Comparison of ENCODE assay signal across 7 mouse cellular contexts in genomic region chr11:100320172-100320630, GRCm38 (mm10). TPM values are rescaled to one million over a fixed set of nuclear protein-coding genes. Genes with fewer than 3 reads are reported as not detected.
DNase-seq lines count a peak whose midpoint lies in the region; ATAC-seq and TF ChIP-seq lines count a peak whose summit lies in the region.

No protein-coding gene starts in this region.

- H3K27me3 ChIP-seq in embryonic facial prominence, embryonic 12.5 days = no peaks in the 10 kb centered on the region
- H3K27me3 ChIP-seq in kidney, adult 2 months (replicated peaks; ENCODE audit: control insufficient read depth, insufficient read depth, low read length) = no peaks in the 10 kb centered on the region
- no peaks in the 10 kb centered on the region for H3K27me3 ChIP-seq in limb, embryonic 12.5 days
- H3K27me3 ChIP-seq in midbrain, embryonic 15.5 days (replicated peaks) = no peaks in the 10 kb centered on the region
- H3K27me3 ChIP-seq in spleen, adult 2 months (ENCODE audit: control insufficient read depth, insufficient read depth, low read length) = no peaks in the 10 kb centered on the region

- peak; percentile 57 for TF ChIP-seq POLR2A in kidney, adult 2 months (IDR thresholded peaks at IDR 0.05; ENCODE audit: low read depth, low read length)
- peak; percentile 80 for TF ChIP-seq POLR2A in spleen, adult 2 months (IDR thresholded peaks at IDR 0.05; ENCODE audit: low read depth, low read length)

- no peaks in the 10 kb centered on the region for H3K9me3 ChIP-seq in embryonic facial prominence, embryonic 12.5 days
- H3K9me3 ChIP-seq in limb, embryonic 12.5 days = no peaks in the 10 kb centered on the region
- H3K9me3 ChIP-seq in midbrain, embryonic 15.5 days = no peaks in the 10 kb centered on the region

- no peaks in the 10 kb centered on the region for H3K4me1 ChIP-seq in embryonic facial prominence, embryonic 12.5 days
- H3K4me1 ChIP-seq in kidney, adult 2 months (ENCODE audit: control insufficient read depth, insufficient read depth, low read length) = no peaks in the 10 kb centered on the region
- 0 out of 2 replicates have a peak, but pooled peaks cover 6% of the 10 kb centered on the region for H3K4me1 ChIP-seq in limb, embryonic 12.5 days (replicated peaks)
- peaks cover 15% of the 10 kb centered on the region for H3K4me1 ChIP-seq in midbrain, embryonic 15.5 days
- no peaks in the 10 kb centered on the region for H3K4me1 ChIP-seq in spleen, adult 2 months (ENCODE audit: control insufficient read depth, insufficient read depth, insufficient read length)

- ATAC-seq in embryonic facial prominence, embryonic 12.5 days (ENCODE audit: insufficient number of reproducible peaks, insufficient read depth, low FRiP score, low TSS enrichment) = peak; percentile 78
- peak; percentile 77 for ATAC-seq in limb, embryonic 12.5 days (ENCODE audit: insufficient number of reproducible peaks, insufficient read depth, low FRiP score, low TSS enrichment, low read depth)
- ATAC-seq in midbrain, embryonic 15.5 days (replicated peaks) = peak; percentile 89

- H3K4me2 ChIP-seq in embryonic facial prominence, embryonic 12.5 days (replicated peaks) = peak overlapping the region; percentile 86
- peak overlapping the region; percentile 81 for H3K4me2 ChIP-seq in limb, embryonic 12.5 days
- peak overlapping the region; percentile 58 for H3K4me2 ChIP-seq in midbrain, embryonic 15.5 days

- peak overlapping the region; percentile 99 for H3K27ac ChIP-seq in embryonic facial prominence, embryonic 12.5 days
- peak overlapping the region; percentile 96 for H3K27ac ChIP-seq in kidney, adult 2 months (ENCODE audit: insufficient read depth, low read depth, low read length)
- peak overlapping the region; percentile 97 for H3K27ac ChIP-seq in limb, embryonic 12.5 days
- peak overlapping the region; percentile 97 for H3K27ac ChIP-seq in midbrain, embryonic 15.5 days
- H3K27ac ChIP-seq in spleen, adult 2 months (ENCODE audit: insufficient read depth, low read length) = peak overlapping the region; percentile 97

- H3K4me3 ChIP-seq in embryonic facial prominence, embryonic 12.5 days = peak overlapping the region; percentile 83
- peak overlapping the region; percentile 92 for H3K4me3 ChIP-seq in kidney, adult 2 months (ENCODE audit: insufficient read depth, low read depth, low read length)
- peak overlapping the region; percentile 83 for H3K4me3 ChIP-seq in limb, embryonic 12.5 days (replicated peaks)
- H3K4me3 ChIP-seq in midbrain, embryonic 15.5 days = peak overlapping the region; percentile 80
- H3K4me3 ChIP-seq in spleen, adult 2 months (ENCODE audit: extremely low read depth, insufficient read depth, insufficient read length) = peak overlapping the region; percentile 82

- no peak for TF ChIP-seq CTCF in kidney, adult 2 months (conservative IDR thresholded peaks at IDR 0.05; ENCODE audit: insufficient read depth, insufficient read length, low read depth, low read length)
- no peak for TF ChIP-seq CTCF in spleen, adult 2 months (IDR thresholded peaks at IDR 0.05; ENCODE audit: extremely low read depth, insufficient read depth, insufficient read length, insufficient replicate concordance)

- peak overlapping the region; percentile 97 for H3K9ac ChIP-seq in embryonic facial prominence, embryonic 12.5 days
- peak overlapping the region; percentile 96 for H3K9ac ChIP-seq in limb, embryonic 12.5 days (replicated peaks)
- H3K9ac ChIP-seq in midbrain, embryonic 15.5 days = peak overlapping the region; percentile 91

- H3K36me3 ChIP-seq in embryonic facial prominence, embryonic 12.5 days = peaks cover 14% of the 10 kb centered on the region
- peaks cover 13% of the 10 kb centered on the region for H3K36me3 ChIP-seq in kidney, adult 2 months (ENCODE audit: control insufficient read depth, insufficient read depth, low read length)
- H3K36me3 ChIP-seq in limb, embryonic 12.5 days = peaks cover 21% of the 10 kb centered on the region
- peaks cover 11% of the 10 kb centered on the region; the same call in 1 of the 2 replicates for H3K36me3 ChIP-seq in midbrain, embryonic 15.5 days (replicated peaks)
- peaks cover 14% of the 10 kb centered on the region for H3K36me3 ChIP-seq in spleen, adult 2 months (ENCODE audit: control insufficient read depth, insufficient read depth, low read length)

- peak; percentile 95 for DNase-seq in adrenal gland, postnatal 25 days
- peak; percentile 95 to 98 for DNase-seq in heart, adult 18-20 months
- DNase-seq in kidney, adult 2 months = peak; percentile 98
- peak; percentile 92 to 95 for DNase-seq in spleen, adult 2 months (ENCODE audit: low read depth in 1 of 2, low spot score in 2 of 2)

- 1% methylated on average over 39 of the region's 40 CpGs for WGBS in embryonic facial prominence, embryonic 12.5 days
- WGBS in kidney, adult 2 months = under 1% methylated on average over 40 of the region's 40 CpGs
- under 1% methylated on average over 40 of the region's 40 CpGs for WGBS in limb, embryonic 12.5 days
- under 1% methylated on average over 40 of the region's 40 CpGs for WGBS in midbrain, embryonic 15.5 days
- WGBS in spleen, adult 2 months = under 1% methylated on average over 38 of the region's 40 CpGs

RNA-seq across cellular contexts. Expression of gene Eif1, which starts 0.5 kb away (rescaled TPM):
- 904 and 1,056 TPM in 2 replicates for total RNA-seq in adrenal gland, postnatal 25 days (2021)
- polyA plus RNA-seq in embryonic facial prominence, embryonic 12.5 days (2016; fragmentation: Nextera tagmentation; extraction: Ambion mirVana) = 1,469 and 1,519 TPM in 2 replicates
- total RNA-seq in heart, adult 18-20 months (2021) = 1,000 to 10,000 TPM; 1,847 to 1,982 TPM
- 116 and 173 TPM in 2 replicates for polyA plus RNA-seq in kidney, adult 2 months (2012; rRNA removed)
- polyA plus RNA-seq in limb, embryonic 12.5 days (2016; fragmentation: Nextera tagmentation; extraction: Ambion mirVana) = 1,407 and 1,429 TPM in 2 replicates
- 1,086 and 1,110 TPM in 2 replicates for polyA plus RNA-seq in midbrain, embryonic 15.5 days (2015; fragmentation: Nextera tagmentation; extraction: Ambion mirVana)
- 74.0 and 83.2 TPM in 2 replicates for polyA plus RNA-seq in spleen, adult 2 months (2012; rRNA removed)

RNA-seq across cellular contexts. Expression of gene Gast, which starts 14.0 kb away (rescaled TPM):
- total RNA-seq in adrenal gland, postnatal 25 days (2021) = not detected in 2 replicates
- polyA plus RNA-seq in embryonic facial prominence, embryonic 12.5 days (2016; fragmentation: Nextera tagmentation; extraction: Ambion mirVana) = not detected in 2 replicates
- total RNA-seq in heart, adult 18-20 months (2021) = not detected
- not detected in 2 replicates for polyA plus RNA-seq in kidney, adult 2 months (2012; rRNA removed)
- polyA plus RNA-seq in limb, embryonic 12.5 days (2016; fragmentation: Nextera tagmentation; extraction: Ambion mirVana) = not detected in 2 replicates
- polyA plus RNA-seq in midbrain, embryonic 15.5 days (2015; fragmentation: Nextera tagmentation; extraction: Ambion mirVana) = 2.0 and 2.3 TPM in 2 replicates
- not detected in 2 replicates for polyA plus RNA-seq in spleen, adult 2 months (2012; rRNA removed)

RNA-seq across cellular contexts. Expression of gene Hap1, which starts 35.7 kb away (rescaled TPM):
- total RNA-seq in adrenal gland, postnatal 25 days (2021) = 46.0 and 68.7 TPM in 2 replicates
- 10.6 and 13.4 TPM in 2 replicates for polyA plus RNA-seq in embryonic facial prominence, embryonic 12.5 days (2016; fragmentation: Nextera tagmentation; extraction: Ambion mirVana)
- total RNA-seq in heart, adult 18-20 months (2021) = 1 to 10 TPM; 1.8 to 1.9 TPM
- 3.0 and 3.6 TPM in 2 replicates for polyA plus RNA-seq in kidney, adult 2 months (2012; rRNA removed)
- polyA plus RNA-seq in limb, embryonic 12.5 days (2016; fragmentation: Nextera tagmentation; extraction: Ambion mirVana) = 1.5 and 2.1 TPM in 2 replicates
- 315 and 316 TPM in 2 replicates for polyA plus RNA-seq in midbrain, embryonic 15.5 days (2015; fragmentation: Nextera tagmentation; extraction: Ambion mirVana)
- 22.0 and 24.7 TPM in 2 replicates for polyA plus RNA-seq in spleen, adult 2 months (2012; rRNA removed)

RNA-seq across cellular contexts. Expression of gene Krt42, which starts 50.5 kb away (rescaled TPM):
- not detected in 2 replicates for total RNA-seq in adrenal gland, postnatal 25 days (2021)
- not detected in 2 replicates for polyA plus RNA-seq in embryonic facial prominence, embryonic 12.5 days (2016; fragmentation: Nextera tagmentation; extraction: Ambion mirVana)
- total RNA-seq in heart, adult 18-20 months (2021) = not detected
- not detected in 2 replicates for polyA plus RNA-seq in kidney, adult 2 months (2012; rRNA removed)
- not detected in 2 replicates for polyA plus RNA-seq in limb, embryonic 12.5 days (2016; fragmentation: Nextera tagmentation; extraction: Ambion mirVana)
- polyA plus RNA-seq in midbrain, embryonic 15.5 days (2015; fragmentation: Nextera tagmentation; extraction: Ambion mirVana) = not detected in 2 replicates
- not detected in 2 replicates for polyA plus RNA-seq in spleen, adult 2 months (2012; rRNA removed)

RNA-seq across cellular contexts. Expression of gene Krt17, which starts 59.4 kb away (rescaled TPM):
- not detected in 2 replicates for total RNA-seq in adrenal gland, postnatal 25 days (2021)
- polyA plus RNA-seq in embryonic facial prominence, embryonic 12.5 days (2016; fragmentation: Nextera tagmentation; extraction: Ambion mirVana) = 8.1 and 12.4 TPM in 2 replicates
- under 1 TPM in 1 of 2 experiments, not detected in 1; 0.31 TPM for total RNA-seq in heart, adult 18-20 months (2021)
- 0.08 TPM in 1 of 2 replicates, not detected in the other for polyA plus RNA-seq in kidney, adult 2 months (2012; rRNA removed)
- 41.6 and 47.9 TPM in 2 replicates for polyA plus RNA-seq in limb, embryonic 12.5 days (2016; fragmentation: Nextera tagmentation; extraction: Ambion mirVana)
- polyA plus RNA-seq in midbrain, embryonic 15.5 days (2015; fragmentation: Nextera tagmentation; extraction: Ambion mirVana) = 1.1 TPM in 1 of 2 replicates, not detected in the other
- not detected in 2 replicates for polyA plus RNA-seq in spleen, adult 2 months (2012; rRNA removed)

Comparison
In these comparisons a context has a peak if more than half of its experiments do, and no peak if none do; other contexts are left out.
1. Peak in every context shown above with its lines: DNase-seq, ATAC-seq, H3K4me3 ChIP-seq and H3K27ac ChIP-seq.
2. RNA of gene Hap1, which starts 35.7 kb away (polyA plus RNA-seq): 315 to 316 TPM in midbrain, embryonic 15.5 days; 22.0 to 24.7 TPM in spleen, adult 2 months, 10.6 to 13.4 TPM in embryonic facial prominence, embryonic 12.5 days, 3.0 to 3.6 TPM in kidney, adult 2 months and 1.5 to 2.1 TPM in limb, embryonic 12.5 days; every median in the first group is over 10 times any median in the second.